Mouse (Mus musculus) liver, postnatal 0 days (tissue): ENCODE data around the gene Nfib. TPM values are rescaled to one million over a fixed set of nuclear protein-coding genes. Genes with fewer than 3 reads are reported as not detected.

Experiments used
- ATAC-seq: fragments of 200-750 bp; cut with Nextera tagmentation; 2 replicates; pipeline ENCODE4 v1.8.0; 2017; ENCODE audit warnings: mild to moderate bottlenecking, moderate library complexity
- DNase-seq: peaks from one replicate; pipeline ENCODE4 v3.0.0-alpha.2; 2016
- H3K27ac ChIP-seq: fragments of 300-500 bp; sonication (generic); 2 replicates; pipeline ENCODE4 v1.5.1; 2014; ENCODE audit warnings: antibody characterized with exemption, moderate library complexity, mild to moderate bottlenecking, low read depth
- H3K27me3 ChIP-seq: fragments of 300-500 bp; sonication (generic); 2 replicates; pipeline ENCODE4 v1.6.1; 2014; ENCODE audit warnings: low read length, control low read depth, mixed read lengths; ENCODE audit not compliant: insufficient read depth
- H3K36me3 ChIP-seq: fragments of 300-500 bp; sonication (generic); replicated peaks from 2 replicates; pipeline ENCODE4 v1.6.1; 2014; ENCODE audit warnings: mild to moderate bottlenecking, control low read depth, low read length, moderate library complexity, mixed read lengths; ENCODE audit not compliant: insufficient read depth
- H3K4me1 ChIP-seq: fragments of 300-500 bp; sonication (generic); 2 replicates; pipeline ENCODE4 v1.6.1; 2014; ENCODE audit warnings: antibody characterized with exemption, mild to moderate bottlenecking, control low read depth; ENCODE audit not compliant: insufficient read depth
- H3K4me2 ChIP-seq: fragments of 300-500 bp; sonication (generic); 2 replicates; pipeline ENCODE4 v1.6.1; 2014; ENCODE audit warnings: low read depth, mild to moderate bottlenecking, low read length, moderate library complexity, mixed read lengths
- H3K4me3 ChIP-seq: fragments of 300-500 bp; sonication (generic); 2 replicates; pipeline ENCODE4 v1.5.1; 2014; ENCODE audit warnings: low read depth, low read length
- H3K9ac ChIP-seq: fragments of 300-500 bp; sonication (generic); replicated peaks from 2 replicates; pipeline ENCODE4 v1.6.1; 2014; ENCODE audit warnings: mild to moderate bottlenecking, moderate library complexity
- H3K9me3 ChIP-seq: fragments of 300-500 bp; sonication (generic); 2 replicates; pipeline ENCODE4 v1.6.1; 2016; ENCODE audit warnings: mild to moderate bottlenecking, control low read depth, low read length, mixed read lengths
- CTCF ChIP-seq: sonication (generic); IDR thresholded peaks from 2 replicates; pipeline ENCODE4 v1.5.1; 2016; ENCODE audit warnings: antibody characterized with exemption, low read depth
- EP300 ChIP-seq: IDR thresholded peaks from 2 replicates; pipeline ENCODE4 v1.6.1; 2016; ENCODE audit warnings: antibody characterized with exemption, low read depth, mild to moderate bottlenecking
- WGBS: fragments of 180-500 bp; shearing (Covaris S2); extraction: QIAGEN DNeasy Blood & Tissue Kit; methylation state at CpG from one replicate; pipeline ENCODE4 v1.1.7; 2014; ENCODE audit not compliant: insufficient replicate concordance; 5-methylcytosine and 5-hydroxymethylcytosine counted together
- polyA plus RNA-seq: library from polyadenylated mRNA; unstranded; fragments of >200 nt; fragmentation: Nextera tagmentation; extraction: Ambion mirVana; gene quantifications from 2 replicates; pipeline ENCODE4 v1.2.1, GENCODE M21; 2015

Gene Nfib
- polyA plus RNA-seq, 1 experiment from 2014 or later, result 8.3 TPM

DNA sequence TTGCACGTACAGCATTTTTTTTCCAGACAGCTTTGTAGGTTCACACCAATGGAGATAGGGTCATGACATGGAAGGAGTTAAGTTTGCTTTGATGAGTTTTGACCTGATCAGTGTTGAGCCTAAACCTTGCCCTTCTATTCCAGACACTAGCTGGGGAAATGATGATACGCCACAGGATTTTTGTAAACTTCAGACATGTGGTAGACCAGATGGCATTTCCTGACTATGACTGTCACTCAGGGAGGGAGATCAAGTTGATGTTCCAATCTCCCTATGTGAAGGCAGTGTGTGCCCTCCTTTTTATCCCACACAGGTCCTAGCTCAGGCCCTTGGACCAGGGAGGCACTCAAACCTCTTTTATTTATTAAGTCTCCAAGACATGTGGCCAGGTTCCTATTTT, 29.4 kb downstream of the Nfib start:
- 83% methylated on average over 2 of the region's 2 CpGs for WGBS
- TF ChIP-seq EP300 (no peak), CTCF (no peak)
- DNase-seq (no peak), ATAC-seq (no peak)
- H3K36me3 ChIP-seq, result no peaks in the 10 kb centered on the region
- H3K27ac ChIP-seq, result no peak overlapping the region
- H3K4me3 ChIP-seq, result no peak overlapping the region
- no peak overlapping the region for H3K9ac ChIP-seq
- H3K27me3 ChIP-seq, result no peaks in the 10 kb centered on the region
- H3K4me2 ChIP-seq, result no peak overlapping the region
- no peaks in the 10 kb centered on the region for H3K4me1 ChIP-seq
- H3K9me3 ChIP-seq, result no peaks in the 10 kb centered on the region

DNA sequence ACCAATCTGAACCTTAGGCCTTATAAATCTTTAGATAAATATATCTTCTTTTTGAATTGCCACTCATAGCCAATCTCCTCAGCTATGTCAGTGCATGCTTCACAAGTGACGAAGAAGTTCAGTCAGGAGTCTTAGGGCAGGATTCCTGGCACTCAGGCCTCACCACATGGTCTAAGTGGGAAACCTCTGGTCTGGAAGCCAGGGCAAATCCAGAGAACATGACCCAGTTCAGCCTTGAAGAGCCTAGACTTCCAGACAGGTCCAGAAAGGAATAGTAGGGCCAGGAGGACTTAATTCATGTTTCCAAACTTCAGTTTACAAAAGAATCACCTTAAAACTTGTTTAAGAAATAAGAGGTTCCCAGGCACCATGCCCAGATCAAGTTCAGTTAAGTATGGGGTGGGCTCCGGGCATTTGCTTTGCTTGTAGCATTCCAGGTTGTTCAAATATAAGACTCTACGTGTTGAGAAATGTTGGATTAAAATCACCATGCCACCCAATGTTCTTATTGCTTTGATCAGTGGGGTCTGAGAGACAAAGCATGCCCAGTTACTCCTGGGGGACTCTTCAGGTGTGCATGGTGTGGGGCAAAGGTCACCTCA, 38.2 kb downstream of the Nfib start:
- H3K9ac ChIP-seq, result no peak overlapping the region
- no peak overlapping the region for H3K4me2 ChIP-seq
- H3K9me3 ChIP-seq, result no peaks in the 10 kb centered on the region
- 73% methylated on average over 3 of the region's 3 CpGs for WGBS
- ATAC-seq, result no peak
- H3K27ac ChIP-seq, result no peak overlapping the region
- TF ChIP-seq EP300 (no peak), CTCF (no peak)
- no peak for DNase-seq
- H3K36me3 ChIP-seq, result no peaks in the 10 kb centered on the region
- no peaks in the 10 kb centered on the region for H3K27me3 ChIP-seq
- no peaks in the 10 kb centered on the region for H3K4me1 ChIP-seq
- no peak overlapping the region for H3K4me3 ChIP-seq

DNA sequence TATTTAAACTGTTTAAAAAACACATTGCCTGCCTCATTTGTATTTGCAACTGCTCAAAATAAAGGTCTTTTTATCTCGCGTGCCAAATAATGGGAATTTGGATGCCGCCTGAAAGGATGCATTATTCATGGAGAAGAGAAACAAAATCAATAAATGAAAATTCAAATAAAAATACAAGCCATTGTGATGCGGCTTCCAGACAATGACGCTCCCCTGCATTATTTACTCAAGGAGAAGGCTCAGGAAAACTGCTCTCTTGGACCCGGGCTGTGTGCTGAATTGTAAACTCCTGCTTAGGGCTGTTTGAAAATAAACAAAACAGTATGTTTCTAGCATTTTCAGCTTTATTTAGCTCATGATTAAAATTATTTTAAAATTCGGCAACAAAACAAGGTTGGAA, 41.1 kb downstream of the Nfib start:
- DNase-seq, result no peak
- no peaks in the 10 kb centered on the region for H3K36me3 ChIP-seq
- no peak for TF ChIP-seq CTCF
- TF ChIP-seq EP300, result no peak
- H3K27ac ChIP-seq, result no peak overlapping the region
- H3K27me3 ChIP-seq, result no peaks in the 10 kb centered on the region
- no peak overlapping the region for H3K9ac ChIP-seq
- no peaks in the 10 kb centered on the region for H3K9me3 ChIP-seq
- H3K4me3 ChIP-seq, result no peak overlapping the region
- no peak overlapping the region for H3K4me2 ChIP-seq
- H3K4me1 ChIP-seq, result no peaks in the 10 kb centered on the region
- ATAC-seq, result no peak
- 77% methylated on average over 7 of the region's 7 CpGs for WGBS

DNA sequence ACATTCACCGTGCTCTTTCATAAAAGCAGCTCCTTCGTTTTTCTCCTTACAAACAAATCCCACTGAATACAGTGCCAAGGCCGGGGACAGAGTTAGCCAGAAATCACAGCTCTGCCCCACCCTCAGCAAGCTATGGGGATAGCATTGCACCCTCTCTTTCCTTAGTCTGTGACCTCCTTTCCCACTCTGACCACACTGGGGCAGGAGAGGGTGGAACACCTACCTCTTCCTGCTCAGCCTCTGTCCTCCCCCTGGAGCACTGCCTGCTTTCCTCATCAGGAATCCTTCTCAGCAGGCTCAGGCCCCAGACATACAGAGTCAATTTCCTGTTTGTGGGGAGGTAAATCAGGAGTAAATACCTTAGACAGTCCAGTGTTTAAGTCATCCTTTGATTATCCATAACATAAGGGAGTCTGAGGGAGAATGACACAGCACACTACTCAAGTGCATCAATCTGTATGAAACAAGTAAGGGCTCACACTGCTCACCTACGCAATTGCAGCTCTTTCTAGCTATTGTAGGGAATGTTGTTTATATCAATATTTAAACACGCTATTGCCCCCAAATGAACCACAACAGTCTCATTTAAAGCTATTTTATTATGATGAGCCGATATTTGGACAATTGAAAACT, 41.7 kb downstream of the Nfib start:
- Histone ChIP-seq H3K4me2 (no peak overlapping the region), H3K9ac (no peak overlapping the region), H3K9me3 (no peaks in the 10 kb centered on the region), H3K4me1 (no peaks in the 10 kb centered on the region), H3K4me3 (no peak overlapping the region), H3K36me3 (no peaks in the 10 kb centered on the region), H3K27me3 (no peaks in the 10 kb centered on the region), H3K27ac (no peak overlapping the region)
- ATAC-seq (no peak), DNase-seq (no peak)
- TF ChIP-seq CTCF (no peak), EP300 (no peak)
- WGBS, result 75% methylated on average over 6 of the region's 6 CpGs

DNA sequence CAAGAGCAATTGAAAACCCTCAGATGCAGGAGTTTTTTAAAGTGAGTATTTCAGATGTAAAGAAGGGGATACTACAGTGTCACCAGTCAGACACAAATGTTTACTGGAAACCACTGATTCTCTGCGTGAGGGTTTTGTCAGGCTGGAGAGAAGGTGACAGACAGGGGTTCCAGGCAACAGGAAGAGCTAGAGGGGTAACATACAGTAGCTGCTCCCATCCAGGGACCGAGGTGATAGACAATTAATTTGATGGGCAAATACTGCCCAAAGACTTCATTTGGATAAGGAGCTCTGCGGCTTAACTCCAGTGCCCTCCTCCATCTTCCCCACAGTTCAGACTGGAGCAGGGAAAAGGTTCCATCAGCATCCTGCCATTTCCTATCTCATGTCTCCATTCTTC, 42.9 kb downstream of the Nfib start:
- TF ChIP-seq EP300, result no peak
- TF ChIP-seq CTCF, result no peak
- Histone ChIP-seq H3K4me3 (no peak overlapping the region), H3K36me3 (no peaks in the 10 kb centered on the region), H3K27ac (no peak overlapping the region), H3K9ac (no peak overlapping the region), H3K9me3 (no peaks in the 10 kb centered on the region), H3K27me3 (no peaks in the 10 kb centered on the region), H3K4me1 (no peaks in the 10 kb centered on the region), H3K4me2 (no peak overlapping the region)
- WGBS, result 63% methylated on average over 3 of the region's 3 CpGs
- DNase-seq (no peak), ATAC-seq (no peak)

DNA sequence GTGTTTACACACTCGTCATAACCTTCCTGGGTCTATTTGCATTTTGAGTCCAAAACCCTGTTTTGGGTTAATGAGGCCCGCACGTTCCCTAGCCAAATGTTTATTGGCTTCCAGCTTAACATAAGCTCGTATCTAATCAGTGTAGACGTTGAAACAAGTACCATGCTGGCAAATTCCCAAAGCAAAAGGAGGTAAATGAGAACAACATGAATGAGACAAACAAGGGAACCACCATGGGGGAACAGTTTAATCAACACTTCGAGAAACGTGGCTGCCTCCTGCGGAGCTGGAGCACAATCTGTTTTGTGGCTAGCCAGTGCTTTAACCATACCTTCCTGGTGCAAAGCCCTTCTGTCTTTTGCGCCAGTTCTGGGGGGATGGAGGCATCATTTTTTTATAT, 43.3 kb downstream of the Nfib start:
- no peak overlapping the region for H3K27ac ChIP-seq
- 57% methylated on average over 9 of the region's 9 CpGs for WGBS
- no peak overlapping the region for H3K9ac ChIP-seq
- H3K4me1 ChIP-seq, result no peaks in the 10 kb centered on the region
- no peak overlapping the region for H3K4me3 ChIP-seq
- H3K36me3 ChIP-seq, result no peaks in the 10 kb centered on the region
- no peaks in the 10 kb centered on the region for H3K27me3 ChIP-seq
- no peak for ATAC-seq
- no peak for TF ChIP-seq CTCF
- TF ChIP-seq EP300, result no peak
- H3K9me3 ChIP-seq, result no peaks in the 10 kb centered on the region
- DNase-seq, result no peak
- no peak overlapping the region for H3K4me2 ChIP-seq
